Mouse (Mus musculus): ENCODE results near the gene Naxd.
A peak's percentile ranks its signal among the peaks of the same experiment; 100 is the strongest.
"Not testable (repeated sequence)": the region's sequence is repeated elsewhere in the genome, so short reads cannot be mapped to it uniquely, and the experiment has no call there.

Gene Naxd

GRCm38 (mm10) chr8:11497017-11497990 is at the start of gene Naxd:
Gene Naxd (plus strand): TSS chr8:11497506.
- DNase-seq (ENCODE audit: low read depth in 2 of 2, low spot score in 2 of 2), result peak; percentile 67 to 68

- no peak for DNase-seq (ENCODE audit: low read depth in 2 of 2, low spot score in 2 of 2)
These were observed 49.3 kb upstream of the Naxd start for GRCm38 (mm10) chr8:11447910-11448570.

DNA sequence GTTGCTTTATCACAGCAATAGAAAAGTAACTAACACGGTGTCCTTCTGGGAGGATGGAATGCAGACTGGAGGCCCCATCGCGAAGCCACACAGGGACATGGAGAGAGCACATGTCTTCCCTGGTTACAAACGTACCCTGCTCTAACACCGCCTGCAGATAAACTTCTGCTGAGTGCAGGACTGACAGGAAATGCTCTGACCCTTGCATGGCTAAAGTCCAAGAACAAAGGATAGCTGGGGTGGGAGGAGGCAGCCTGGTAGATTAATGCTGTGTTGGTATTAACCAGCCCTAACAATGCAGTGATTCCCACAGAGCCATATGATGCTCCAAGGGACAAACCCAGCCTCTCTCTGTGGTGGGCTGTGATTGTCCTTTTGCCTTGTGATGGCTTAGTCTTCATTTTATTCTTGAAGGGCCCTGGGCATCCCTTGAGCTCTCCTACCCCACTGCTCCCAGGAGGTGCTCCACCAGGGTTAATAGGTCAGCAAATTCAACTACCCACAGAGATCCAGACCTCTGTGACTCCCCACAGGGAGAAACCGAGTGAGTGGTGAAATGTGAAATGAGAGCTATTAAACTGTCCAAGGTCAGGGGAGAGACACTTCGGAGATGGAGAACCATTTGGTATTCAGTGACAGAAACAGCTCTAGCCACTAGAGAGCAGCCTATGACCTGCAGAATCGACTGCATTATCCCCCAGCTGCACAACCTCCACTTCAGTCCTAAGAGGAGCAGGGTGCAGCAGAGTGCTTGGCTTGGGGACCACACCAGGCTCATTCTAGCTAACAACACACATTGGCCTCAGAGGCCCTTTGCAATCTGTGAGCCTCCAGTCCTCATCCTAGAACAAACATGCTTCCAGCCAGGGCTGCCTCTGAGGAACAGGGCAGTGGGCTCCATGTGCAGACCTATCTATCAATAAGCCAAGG is 46.9 kb upstream of the Naxd start:
- no peak for DNase-seq (ENCODE audit: low read depth in 2 of 2, low spot score in 2 of 2)

GRCm38 (mm10) chr8:11452152-11452551 is 45.2 kb upstream of the Naxd start:
- no peak for DNase-seq (ENCODE audit: low read depth in 2 of 2, low spot score in 2 of 2)

GRCm38 (mm10) chr8:11452559-11452958 is 44.7 kb upstream of the Naxd start:
- DNase-seq (ENCODE audit: low read depth in 2 of 2, low spot score in 2 of 2), result no peak

DNA sequence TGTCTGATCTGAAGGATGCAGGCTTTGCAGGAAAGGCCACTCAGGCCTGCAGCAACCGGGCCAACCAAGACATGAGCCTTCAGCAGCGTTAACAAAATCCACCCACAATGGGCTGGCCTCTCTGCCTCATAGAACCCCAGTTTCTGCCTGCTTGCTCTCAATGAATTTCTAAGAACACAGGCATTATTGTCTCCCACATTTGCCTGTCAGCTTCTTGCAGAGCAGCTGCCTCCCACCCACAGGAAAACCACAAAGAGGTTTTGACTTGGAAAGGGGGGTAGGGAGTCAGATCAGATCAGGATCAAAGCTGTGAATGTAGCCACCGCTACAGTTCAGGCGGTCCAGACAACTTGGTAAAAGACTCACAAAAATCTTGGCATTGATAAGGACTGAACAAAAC is 44.3 kb upstream of the Naxd start:
- no peak for DNase-seq (ENCODE audit: low read depth in 2 of 2, low spot score in 2 of 2)

DNA sequence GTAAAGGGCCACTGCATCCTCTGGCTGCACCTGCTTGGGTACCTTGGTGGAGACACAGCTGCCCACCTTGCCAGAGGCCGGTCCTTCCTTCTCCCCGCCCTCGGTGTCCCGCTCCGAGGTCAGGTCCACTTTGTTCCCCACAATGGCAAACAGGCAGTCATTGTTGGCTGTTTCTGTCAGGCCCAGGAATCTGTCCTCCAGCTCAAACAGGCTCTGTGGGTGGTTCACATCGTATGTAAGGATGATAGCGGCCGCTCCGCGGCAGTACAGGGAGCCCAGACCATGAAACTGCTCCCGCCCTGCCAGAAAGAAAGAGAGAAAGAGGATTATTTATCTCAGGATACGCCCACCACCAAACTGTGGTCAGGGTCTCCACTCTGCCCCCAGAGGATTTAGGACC is 43.1 kb upstream of the Naxd start:
- DNase-seq (ENCODE audit: low read depth in 2 of 2, low spot score in 2 of 2), result no peak

- DNase-seq (ENCODE audit: low read depth in 2 of 2, low spot score in 2 of 2), result no peak
These were observed 40.0 kb upstream of the Naxd start for GRCm38 (mm10) chr8:11457278-11457677.

DNA sequence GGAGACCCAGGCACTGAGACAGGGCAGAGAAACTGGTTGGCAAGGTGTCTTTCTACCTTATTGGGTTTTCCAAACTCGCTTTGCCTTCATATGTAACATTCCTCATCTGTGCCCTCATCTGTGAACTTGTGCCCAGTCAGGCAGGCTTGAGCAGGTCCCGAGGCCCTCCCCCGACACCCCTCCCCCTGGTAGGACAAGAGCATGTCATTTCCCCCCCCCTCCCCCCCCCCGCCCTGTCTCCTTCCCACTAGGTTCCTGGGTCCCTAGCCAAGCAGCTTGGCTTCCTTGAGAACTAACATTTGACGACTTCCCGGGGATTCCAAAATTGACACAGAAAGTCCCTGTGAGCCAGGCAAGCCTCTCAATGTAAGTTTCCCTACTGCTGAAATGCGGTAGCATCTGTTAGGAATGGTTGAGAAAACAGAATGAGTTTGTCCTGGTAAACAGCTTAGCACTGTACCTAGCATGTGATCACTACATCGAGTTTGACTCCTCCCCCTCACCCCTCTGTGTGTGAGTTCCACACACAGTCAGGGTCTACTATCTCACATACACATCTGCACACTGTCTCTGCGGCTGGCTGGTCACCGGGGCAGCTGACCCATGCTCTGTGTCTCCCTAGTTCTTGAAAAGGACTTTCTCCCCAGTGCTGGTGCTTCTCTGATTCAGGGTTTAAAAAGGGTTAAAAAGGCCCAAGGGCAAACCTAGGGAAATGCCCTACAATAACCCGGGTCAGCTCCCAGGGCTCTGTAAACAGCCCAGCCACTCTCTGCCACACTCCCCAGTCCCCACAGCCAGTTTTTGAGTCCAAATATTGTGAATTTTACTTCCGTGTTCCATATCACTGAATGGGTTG is 39.1 kb upstream of the Naxd start:
- no peak for DNase-seq (ENCODE audit: low read depth in 2 of 2, low spot score in 2 of 2)

- no peak for DNase-seq (ENCODE audit: low read depth in 2 of 2, low spot score in 2 of 2)
These were observed 38.3 kb upstream of the Naxd start for GRCm38 (mm10) chr8:11459016-11459415.

DNA sequence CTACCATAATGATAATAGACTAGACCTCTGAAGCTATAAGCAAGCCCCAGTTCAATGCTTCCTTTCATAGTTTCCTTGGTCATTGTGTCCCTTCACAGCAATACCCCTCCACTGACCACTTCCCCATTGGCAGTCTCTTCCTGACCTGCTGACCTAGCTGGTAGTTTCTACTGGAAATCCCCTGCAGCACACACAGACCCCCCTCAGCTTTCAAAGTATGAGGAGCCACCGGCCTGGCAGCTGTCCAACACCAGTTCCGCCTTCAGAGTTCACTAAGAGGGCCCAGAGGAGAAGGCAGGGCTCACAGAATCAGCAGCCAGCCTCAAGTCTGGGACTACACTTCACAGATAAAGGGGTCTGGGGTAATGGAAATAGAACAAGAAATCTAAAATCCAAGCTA is 36.4 kb upstream of the Naxd start:
- no peak for DNase-seq (ENCODE audit: low read depth in 2 of 2, low spot score in 2 of 2)

GRCm38 (mm10) chr8:11461847-11462246 is 35.5 kb upstream of the Naxd start:
- no peak for DNase-seq (ENCODE audit: low read depth in 2 of 2, low spot score in 2 of 2)

DNA sequence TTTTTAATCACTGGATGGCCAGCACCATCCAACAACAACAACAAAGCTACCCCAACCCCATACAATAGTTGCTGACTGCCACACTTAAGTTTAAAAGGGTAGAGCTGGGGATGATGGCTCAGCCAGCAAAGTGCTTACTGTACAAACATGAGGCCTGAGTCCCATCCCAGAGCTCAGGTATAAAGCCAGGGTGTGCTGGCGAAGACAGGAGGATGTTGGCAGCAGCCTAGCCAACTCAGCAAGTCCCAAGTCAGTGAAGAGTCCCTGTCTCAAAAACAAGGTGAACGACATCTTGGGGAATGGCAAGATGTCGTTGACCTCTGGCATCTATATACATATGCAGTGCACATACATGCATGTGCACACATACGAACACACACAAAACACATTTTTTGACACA is 34.7 kb upstream of the Naxd start:
- no peak for DNase-seq (ENCODE audit: low read depth in 2 of 2, low spot score in 2 of 2)

DNA sequence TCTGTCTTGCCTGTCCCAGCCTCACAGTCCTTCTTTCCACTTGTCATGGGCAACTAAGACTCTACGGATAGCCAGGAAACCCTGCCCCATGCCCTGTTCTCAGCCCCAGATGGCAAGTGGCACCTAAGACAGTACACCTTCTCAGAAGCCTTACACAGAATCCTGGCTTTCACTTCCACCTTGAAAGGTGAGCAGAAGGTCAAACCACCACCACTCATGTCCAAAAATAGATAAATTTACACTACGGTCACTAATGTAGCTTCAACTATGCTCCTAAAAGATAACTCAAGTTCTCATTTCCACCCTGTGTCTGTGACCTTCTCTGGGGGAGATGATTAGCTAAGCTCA is 33.8 kb upstream of the Naxd start:
- DNase-seq (ENCODE audit: low read depth in 2 of 2, low spot score in 2 of 2), result no peak

- DNase-seq (ENCODE audit: low read depth in 2 of 2, low spot score in 2 of 2), result no peak
These were observed 33.2 kb upstream of the Naxd start for GRCm38 (mm10) chr8:11463889-11464706.

GRCm38 (mm10) chr8:11464707-11464964 is 32.7 kb upstream of the Naxd start:
- DNase-seq (ENCODE audit: low read depth in 2 of 2, low spot score in 2 of 2), result no peak

- DNase-seq (ENCODE audit: low read depth in 2 of 2, low spot score in 2 of 2), result no peak
These were observed 31.7 kb upstream of the Naxd start for GRCm38 (mm10) chr8:11465619-11466018.

DNA sequence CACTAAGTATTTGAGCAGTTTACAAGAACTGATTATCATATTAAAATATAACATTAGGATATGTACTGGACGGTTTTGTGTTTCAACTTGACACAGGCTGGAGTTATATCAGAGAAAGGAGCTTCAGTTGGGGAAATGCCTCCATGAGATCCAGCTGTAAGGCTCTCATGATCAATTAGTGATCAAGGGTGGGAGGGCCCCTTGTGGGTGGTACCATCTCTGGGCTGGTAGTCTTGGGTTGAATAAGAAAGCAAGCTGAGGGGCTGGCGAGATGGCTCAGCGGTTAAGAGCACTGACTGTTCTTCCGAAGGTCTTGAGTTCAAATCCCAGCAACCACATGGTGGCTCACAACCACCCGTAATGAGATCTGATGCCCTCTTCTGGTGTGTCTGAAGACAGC is 30.8 kb upstream of the Naxd start:
- not testable (repeated sequence) for DNase-seq (ENCODE audit: low read depth in 2 of 2, low spot score in 2 of 2)

- DNase-seq (ENCODE audit: low read depth in 2 of 2, low spot score in 2 of 2), result no peak
These were observed 28.2 kb upstream of the Naxd start for GRCm38 (mm10) chr8:11469095-11469494.

DNA sequence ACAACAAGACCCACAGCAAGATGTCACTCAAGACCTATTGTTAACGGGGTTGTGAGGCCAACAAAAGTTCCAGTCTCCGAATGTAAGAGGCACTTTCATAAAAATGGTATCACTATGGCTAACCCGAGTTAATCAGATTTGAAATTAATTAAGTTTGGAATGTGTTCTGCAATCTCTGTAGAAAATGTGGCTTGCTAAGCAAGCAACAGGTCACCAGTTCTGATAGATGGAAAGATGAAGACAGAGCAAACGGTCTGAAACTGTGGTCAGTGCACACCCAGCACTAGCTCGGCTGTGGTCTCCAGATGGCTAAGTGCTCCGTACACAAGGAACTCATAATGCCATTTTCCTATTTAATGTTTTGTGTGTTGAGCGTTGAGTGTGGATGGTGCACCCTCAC is 26.6 kb upstream of the Naxd start:
- DNase-seq (ENCODE audit: low read depth in 2 of 2, low spot score in 2 of 2), result no peak
